Mouse (Mus musculus): ENCODE data around the gene Acer1. TPM values are rescaled to one million over a fixed set of nuclear protein-coding genes. Genes with fewer than 3 reads are reported as not detected.

The Acer1 gene
- polyA plus RNA-seq (2016; fragmentation: Nextera tagmentation; extraction: Ambion mirVana): not detected in 2 replicates

GRCm38 (mm10) chr17:56982013-56982412 lies at the start of gene Acer1:
Gene Acer1, minus strand, starts transcription at chr17:56982126.
- WGBS (ENCODE audit: insufficient replicate concordance): 69% methylated on average over 5 of the region's 5 CpGs
- H3K4me2 ChIP-seq: no peak within 1 kb of the TSS
- no peaks in the 10 kb centered on the region for H3K36me3 ChIP-seq
- H3K4me1 ChIP-seq: 0 out of 2 replicates have a peak, but pooled peaks cover 4% of the 10 kb centered on the region
- no peaks in the 10 kb centered on the region for H3K9me3 ChIP-seq (replicated peaks)
- no peak for ATAC-seq
- H3K4me3 ChIP-seq: no peak within 1 kb of the TSS
- no peak within 1 kb of the TSS for H3K27ac ChIP-seq
- H3K27me3 ChIP-seq (replicated peaks): no peaks in the 10 kb centered on the region
- H3K9ac ChIP-seq: no peak within 1 kb of the TSS

GRCm38 (mm10) chr17:57030931-57031660 lies 49.2 kb upstream of the Acer1 start, which contains the start of gene Khsrp:
Gene Khsrp, minus strand, starts transcription at chr17:57031522.
- Histone ChIP-seq H3K9me3 (replicated peaks) (no peaks in the 10 kb centered on the region), H3K36me3 (peaks cover 34% of the 10 kb centered on the region), H3K9ac (peak within 1 kb of the TSS; percentile 100), H3K27ac (peak within 1 kb of the TSS; percentile 96), H3K27me3 (replicated peaks) (peaks cover 11% of the 10 kb centered on the region; the same call in 1 of the 2 replicates), H3K4me1 (peaks cover 50% of the 10 kb centered on the region), H3K4me2 (peak within 1 kb of the TSS; percentile 86), H3K4me3 (peak within 1 kb of the TSS; percentile 99)
- under 1% methylated on average over 81 of the region's 99 CpGs for WGBS (ENCODE audit: insufficient replicate concordance)
- no peak for ATAC-seq

- WGBS (ENCODE audit: insufficient replicate concordance): 15% methylated on average over 8 of the region's 8 CpGs
- peaks cover 62% of the 10 kb centered on the region for H3K4me1 ChIP-seq
Observed at GRCm38 (mm10) chr17:57029691-57030090, 47.8 kb upstream of the Acer1 start.

GRCm38 (mm10) chr17:57027471-57027870 lies 45.5 kb upstream of the Acer1 start:
- Histone ChIP-seq H3K9ac (0 out of 2 replicates have a peak overlapping the region, but pooled peaks have one; percentile 22), H3K36me3 (peaks cover 70% of the 10 kb centered on the region), H3K4me3 (no peak overlapping the region), H3K4me2 (peak overlapping the region; percentile 17; the same call in 1 of the 2 replicates), H3K27ac (peak overlapping the region; percentile 36), H3K9me3 (replicated peaks) (no peaks in the 10 kb centered on the region), H3K27me3 (replicated peaks) (no peaks in the 10 kb centered on the region), H3K4me1 (peaks cover 67% of the 10 kb centered on the region)
- ATAC-seq: no peak
- WGBS (ENCODE audit: insufficient replicate concordance): 67% methylated on average over 4 of the region's 4 CpGs

More at GRCm38 (mm10) chr17:57029691-57030090, 47.8 kb upstream of the Acer1 start:
- peak overlapping the region; percentile 86 for H3K4me2 ChIP-seq
- peaks cover 48% of the 10 kb centered on the region for H3K36me3 ChIP-seq
- peak overlapping the region; percentile 100 for H3K9ac ChIP-seq
- peak overlapping the region; percentile 96 for H3K27ac ChIP-seq
- H3K4me3 ChIP-seq: peak overlapping the region; percentile 99
- H3K9me3 ChIP-seq (replicated peaks): no peaks in the 10 kb centered on the region
- peaks cover 7% of the 10 kb centered on the region; the same call in 1 of the 2 replicates for H3K27me3 ChIP-seq (replicated peaks)
- ATAC-seq: no peak

- Histone ChIP-seq H3K9ac (peak overlapping the region; percentile 6; the same call in 1 of the 2 replicates), H3K27ac (peak overlapping the region; percentile 85), H3K36me3 (peaks cover 69% of the 10 kb centered on the region), H3K9me3 (replicated peaks) (no peaks in the 10 kb centered on the region), H3K4me3 (no peak overlapping the region), H3K4me2 (no peak overlapping the region), H3K4me1 (peaks cover 72% of the 10 kb centered on the region), H3K27me3 (replicated peaks) (no peaks in the 10 kb centered on the region)
- ATAC-seq: no peak
- WGBS (ENCODE audit: insufficient replicate concordance): 45% methylated on average over 5 of the region's 5 CpGs
Observed at GRCm38 (mm10) chr17:57020960-57021359, 39.0 kb upstream of the Acer1 start.

- Histone ChIP-seq H3K4me1 (peaks cover 62% of the 10 kb centered on the region), H3K9ac (peak overlapping the region; percentile 22; the same call in 1 of the 2 replicates), H3K27me3 (replicated peaks) (no peaks in the 10 kb centered on the region), H3K27ac (peak overlapping the region; percentile 85), H3K4me2 (peak overlapping the region; percentile 40), H3K36me3 (peaks cover 56% of the 10 kb centered on the region), H3K4me3 (no peak overlapping the region), H3K9me3 (replicated peaks) (no peaks in the 10 kb centered on the region)
- WGBS (ENCODE audit: insufficient replicate concordance): 33% methylated on average over 2 of the region's 2 CpGs
- peak; percentile 84 for ATAC-seq
Observed at GRCm38 (mm10) chr17:57019693-57020092, 37.8 kb upstream of the Acer1 start.

GRCm38 (mm10) chr17:57012245-57012795 lies 30.4 kb upstream of the Acer1 start:
- Histone ChIP-seq H3K4me3 (peak overlapping the region; percentile 89), H3K4me2 (peak overlapping the region; percentile 80), H3K9ac (peak overlapping the region; percentile 73), H3K27ac (peak overlapping the region; percentile 90), H3K36me3 (peaks cover 26% of the 10 kb centered on the region), H3K9me3 (replicated peaks) (no peaks in the 10 kb centered on the region), H3K4me1 (peaks cover 50% of the 10 kb centered on the region), H3K27me3 (replicated peaks) (no peaks in the 10 kb centered on the region)
- no peak for ATAC-seq
- WGBS (ENCODE audit: insufficient replicate concordance): 74% methylated on average over 13 of the region's 13 CpGs

- peak within 1 kb of the TSS; percentile 88 for H3K9ac ChIP-seq
- peak; percentile 85 for ATAC-seq
- H3K4me1 ChIP-seq: peaks cover 55% of the 10 kb centered on the region
- WGBS (ENCODE audit: insufficient replicate concordance): 1% methylated on average over 51 of the region's 51 CpGs
- no peaks in the 10 kb centered on the region for H3K9me3 ChIP-seq (replicated peaks)
- H3K4me2 ChIP-seq: peak within 1 kb of the TSS; percentile 80
- peaks cover 34% of the 10 kb centered on the region for H3K36me3 ChIP-seq
- no peaks in the 10 kb centered on the region for H3K27me3 ChIP-seq (replicated peaks)
- H3K27ac ChIP-seq: peak within 1 kb of the TSS; percentile 90
- H3K4me3 ChIP-seq: peak within 1 kb of the TSS; percentile 89
Observed at GRCm38 (mm10) chr17:57011236-57012141, 29.6 kb upstream of the Acer1 start, which contains the start of the genes Gtf2f1 and Gm17949. Gene Gtf2f1, minus strand, starts transcription at chr17:57011288. Gene Gm17949, plus strand, starts transcription at chr17:57011469.

- ATAC-seq: peak; percentile 62
- peak overlapping the region; percentile 90 for H3K27ac ChIP-seq
- H3K27me3 ChIP-seq (replicated peaks): no peaks in the 10 kb centered on the region
- under 1% methylated on average over 19 of the region's 19 CpGs for WGBS (ENCODE audit: insufficient replicate concordance)
- peak overlapping the region; percentile 89 for H3K4me3 ChIP-seq
- H3K4me2 ChIP-seq: peak overlapping the region; percentile 80
- peaks cover 50% of the 10 kb centered on the region for H3K4me1 ChIP-seq
- peaks cover 40% of the 10 kb centered on the region for H3K36me3 ChIP-seq
- H3K9me3 ChIP-seq (replicated peaks): no peaks in the 10 kb centered on the region
- peak overlapping the region; percentile 88 for H3K9ac ChIP-seq
Observed at GRCm38 (mm10) chr17:57010911-57011235, 28.9 kb upstream of the Acer1 start.

- Histone ChIP-seq H3K27ac (no peak overlapping the region), H3K27me3 (replicated peaks) (no peaks in the 10 kb centered on the region), H3K4me3 (no peak overlapping the region), H3K4me1 (peaks cover 75% of the 10 kb centered on the region), H3K9ac (no peak overlapping the region), H3K9me3 (replicated peaks) (no peaks in the 10 kb centered on the region), H3K4me2 (no peak overlapping the region), H3K36me3 (peaks cover 76% of the 10 kb centered on the region)
- WGBS (ENCODE audit: insufficient replicate concordance): 85% methylated on average over 13 of the region's 13 CpGs
- no peak for ATAC-seq
Observed at GRCm38 (mm10) chr17:57007137-57007905, 25.4 kb upstream of the Acer1 start.

- peaks cover 86% of the 10 kb centered on the region for H3K36me3 ChIP-seq
- no peaks in the 10 kb centered on the region for H3K9me3 ChIP-seq (replicated peaks)
- peak overlapping the region; percentile 77 for H3K27ac ChIP-seq
- 51% methylated on average over 7 of the region's 7 CpGs for WGBS (ENCODE audit: insufficient replicate concordance)
- peaks cover 67% of the 10 kb centered on the region for H3K4me1 ChIP-seq
- H3K27me3 ChIP-seq (replicated peaks): no peaks in the 10 kb centered on the region
- H3K4me2 ChIP-seq: peak overlapping the region; percentile 52
- H3K4me3 ChIP-seq: peak overlapping the region; percentile 5; the same call in 1 of the 2 replicates
- ATAC-seq: peak; percentile 85
- peak overlapping the region; percentile 51 for H3K9ac ChIP-seq
Observed at GRCm38 (mm10) chr17:57003994-57004393, 22.1 kb upstream of the Acer1 start.
